In the genomic region with DNA sequence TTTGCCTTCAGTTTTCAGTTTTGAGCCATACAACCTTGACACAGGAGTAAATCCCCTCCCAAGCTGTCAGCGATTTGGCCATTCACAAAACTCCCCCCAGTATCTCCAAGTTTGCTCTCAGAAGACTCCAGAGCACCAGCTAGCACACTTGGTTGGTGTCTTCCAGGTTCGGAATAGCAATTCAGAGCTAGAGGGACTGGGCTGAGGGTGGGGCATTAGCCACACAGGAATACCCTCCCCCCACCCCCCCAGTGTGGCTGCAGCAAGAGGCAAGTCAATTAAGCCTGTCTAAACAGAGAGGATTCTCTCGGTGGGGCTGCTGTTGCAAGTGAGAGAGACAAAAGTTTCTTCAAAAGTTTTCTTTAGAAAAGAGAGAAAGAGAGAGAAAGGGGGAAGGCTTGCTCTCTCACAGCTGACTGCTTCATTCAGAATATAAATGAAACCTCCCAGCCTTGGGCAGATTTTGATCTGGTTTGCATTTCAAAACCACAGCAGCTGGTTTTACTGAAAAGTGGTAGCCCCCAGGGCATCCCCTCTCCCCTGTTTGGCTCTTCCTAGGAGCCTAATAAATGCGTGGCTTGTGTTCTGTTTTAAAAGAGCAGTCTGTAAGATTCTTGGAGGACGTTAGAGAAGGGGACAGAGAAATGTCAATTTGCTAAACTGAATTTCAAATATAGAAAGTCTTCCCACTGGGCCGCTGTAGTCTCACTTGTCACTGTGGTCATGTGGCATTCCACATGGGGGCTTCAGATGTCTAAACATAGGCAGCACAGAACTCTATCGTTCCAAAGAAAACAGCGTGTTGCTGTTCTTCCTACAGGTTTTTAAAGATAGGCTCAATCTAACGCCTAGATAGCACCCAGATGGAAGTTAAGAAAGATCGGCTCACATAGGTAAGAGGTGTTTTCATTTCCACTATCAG, we compare ENCODE assay signal across 8 mouse cellular contexts.
A peak's percentile ranks its signal among the peaks of the same experiment; 100 is the strongest.
DNase-seq lines count a peak whose midpoint lies in the region; ATAC-seq and TF ChIP-seq lines count a peak whose summit lies in the region.

No protein-coding gene starts in this region.

- no peaks in the 10 kb centered on the region for H3K27me3 ChIP-seq in heart, embryonic 15.5 days
- no peaks in the 10 kb centered on the region for H3K27me3 ChIP-seq in embryonic facial prominence, embryonic 11.5 days (ENCODE audit: control insufficient read depth, insufficient read depth, low read length)
- H3K27me3 ChIP-seq in hindbrain, embryonic 14.5 days (ENCODE audit: control insufficient read depth, insufficient read depth, low read length): no peaks in the 10 kb centered on the region
- no peaks in the 10 kb centered on the region for H3K27me3 ChIP-seq in myocyte (ENCODE audit: control insufficient read depth, insufficient read depth, insufficient read length)

- H3K36me3 ChIP-seq in heart, embryonic 15.5 days: no peaks in the 10 kb centered on the region
- no peaks in the 10 kb centered on the region for H3K36me3 ChIP-seq in embryonic facial prominence, embryonic 11.5 days (replicated peaks; ENCODE audit: control insufficient read depth, insufficient read depth, low read depth, low read length)
- H3K36me3 ChIP-seq in hindbrain, embryonic 14.5 days (replicated peaks; ENCODE audit: control insufficient read depth, insufficient read depth): no peaks in the 10 kb centered on the region
- H3K36me3 ChIP-seq in myocyte (ENCODE audit: control insufficient read depth, insufficient read depth): no peaks in the 10 kb centered on the region

- H3K9me3 ChIP-seq in heart, embryonic 15.5 days (replicated peaks): no peaks in the 10 kb centered on the region
- no peaks in the 10 kb centered on the region for H3K9me3 ChIP-seq in embryonic facial prominence, embryonic 11.5 days (replicated peaks; ENCODE audit: control insufficient read depth, low read length)
- H3K9me3 ChIP-seq in hindbrain, embryonic 14.5 days (ENCODE audit: control insufficient read depth, low read length): no peaks in the 10 kb centered on the region

- H3ac ChIP-seq in myocyte (ENCODE audit: control insufficient read depth, insufficient read length): no peak overlapping the region

- H3K27ac ChIP-seq in heart, embryonic 15.5 days: no peak overlapping the region
- 0 out of 2 replicates have a peak overlapping the region, but pooled peaks have one; percentile 31 for H3K27ac ChIP-seq in embryonic facial prominence, embryonic 11.5 days (replicated peaks; ENCODE audit: low read depth, low read length)
- H3K27ac ChIP-seq in hindbrain, embryonic 14.5 days: no peak overlapping the region; the same call in 1 of the 2 replicates

- no peak for DNase-seq in heart, postnatal 25 days (ENCODE audit: low spot score)
- peak; percentile 85 for DNase-seq in embryonic facial prominence, embryonic 11.5 days (ENCODE audit: low spot score)
- peak; percentile 41 for DNase-seq in hindbrain, embryonic 14.5 days (ENCODE audit: low spot score)
- no peak for DNase-seq in urinary bladder, adult 2 months (ENCODE audit: low spot score)
- no peak for DNase-seq in natural killer cell, adult 2 months (ENCODE audit: low spot score in 2 of 2)

- no peaks in the 10 kb centered on the region for H3K79me2 ChIP-seq in myocyte (ENCODE audit: control insufficient read depth, insufficient read depth)

- WGBS in heart, embryonic 15.5 days: 16% methylated on average over 10 of the region's 10 CpGs
- 5% methylated on average over 10 of the region's 10 CpGs for WGBS in embryonic facial prominence, embryonic 11.5 days
- WGBS in hindbrain, embryonic 14.5 days: 4% methylated on average over 10 of the region's 10 CpGs

- H3K4me3 ChIP-seq in heart, embryonic 15.5 days: no peak overlapping the region
- no peak overlapping the region for H3K4me3 ChIP-seq in embryonic facial prominence, embryonic 11.5 days (ENCODE audit: low read depth, low read length)
- H3K4me3 ChIP-seq in hindbrain, embryonic 14.5 days (replicated peaks; ENCODE audit: low read length): no peak overlapping the region
- H3K4me3 ChIP-seq in myocyte: no peak overlapping the region

- intact Hi-C loops in heart, postnatal 25 days (cut with DNase I): no loop called here

- H3K9ac ChIP-seq in heart, embryonic 15.5 days: no peak overlapping the region
- H3K9ac ChIP-seq in embryonic facial prominence, embryonic 11.5 days (replicated peaks; ENCODE audit: low read length): no peak overlapping the region
- no peak overlapping the region for H3K9ac ChIP-seq in hindbrain, embryonic 14.5 days

- H3K4me1 ChIP-seq in heart, embryonic 15.5 days (replicated peaks): peaks cover 24% of the 10 kb centered on the region
- no peaks in the 10 kb centered on the region for H3K4me1 ChIP-seq in embryonic facial prominence, embryonic 11.5 days (ENCODE audit: control insufficient read depth, insufficient read depth, low read length)
- peaks cover 9% of the 10 kb centered on the region; the same call in 1 of the 2 replicates for H3K4me1 ChIP-seq in hindbrain, embryonic 14.5 days (replicated peaks; ENCODE audit: control insufficient read depth, insufficient read depth, low read length)

- ATAC-seq in heart, embryonic 15.5 days (replicated peaks; ENCODE audit: insufficient number of reproducible peaks, insufficient read depth, low FRiP score, low read depth): no peak
- ATAC-seq in embryonic facial prominence, embryonic 11.5 days (replicated peaks; ENCODE audit: insufficient number of reproducible peaks, low FRiP score, low TSS enrichment, low read depth): peak; percentile 83
- peak; percentile 77; the same call in 1 of the 2 replicates for ATAC-seq in hindbrain, embryonic 14.5 days (ENCODE audit: low FRiP score)
- ATAC-seq in megakaryocyte-erythroid progenitor cell, adult 5-6 weeks (replicated peaks; ENCODE audit: low FRiP score, low TSS enrichment, poor library complexity, severe bottlenecking): no peak

- TF ChIP-seq POLR2A in myocyte (IDR thresholded peaks at IDR 0.05; ENCODE audit: insufficient read length, low read depth): no peak

- 0 out of 2 replicates have a peak overlapping the region, but pooled peaks have one; percentile 29 for H3K4me2 ChIP-seq in heart, embryonic 15.5 days
- no peak overlapping the region for H3K4me2 ChIP-seq in embryonic facial prominence, embryonic 11.5 days (ENCODE audit: low read depth, low read length)
- 0 out of 2 replicates have a peak overlapping the region, but pooled peaks have one; percentile 5 for H3K4me2 ChIP-seq in hindbrain, embryonic 14.5 days (replicated peaks)
- H3K4me2 ChIP-seq in myocyte (ENCODE audit: low read depth): peak overlapping the region; percentile 30

TF ChIP-seq in myocyte, 11 proteins besides CTCF, POLR2A, EP300 and RAD21:
- TF ChIP-seq REST (IDR thresholded peaks at IDR 0.05; ENCODE audit: insufficient read depth, insufficient read length) (no peak), CEBPB (IDR thresholded peaks at IDR 0.05; ENCODE audit: insufficient read depth, poor library complexity, severe bottlenecking) (no peak), TCF3 (IDR thresholded peaks at IDR 0.05; ENCODE audit: insufficient read length, low read depth) (no peak), USF1 (IDR thresholded peaks at IDR 0.05; ENCODE audit: low read depth) (no peak), E2F4 (IDR thresholded peaks at IDR 0.05; ENCODE audit: insufficient read depth) (no peak), MYOG (IDR thresholded peaks at IDR 0.05; ENCODE audit: control insufficient read depth in 1 of 3, insufficient read depth in 1 of 3, insufficient read length in 2 of 3, low read depth in 2 of 3) (no peak), MAX (IDR thresholded peaks at IDR 0.05; ENCODE audit: low read depth) (no peak), MYOD1 (IDR thresholded peaks at IDR 0.05; ENCODE audit: control insufficient read depth in 1 of 3, insufficient read length in 2 of 3, low read depth in 2 of 3) (no peak), TCF12 (IDR thresholded peaks at IDR 0.05; ENCODE audit: insufficient read depth, poor library complexity, severe bottlenecking) (no peak), SRF (IDR thresholded peaks at IDR 0.05; ENCODE audit: control insufficient read depth, insufficient read length, low read depth) (no peak)
TF ChIP-seq in myocyte: peak in this region for 0.

Comparison
In these comparisons a context has a peak if more than half of its experiments do, and no peak if none do; other contexts are left out.
1. ATAC-seq: peak in embryonic facial prominence, embryonic 11.5 days (single experiment) and hindbrain, embryonic 14.5 days (single experiment); none in heart, embryonic 15.5 days (single experiment) and megakaryocyte-erythroid progenitor cell, adult 5-6 weeks (single experiment).
2. DNase-seq: peak in embryonic facial prominence, embryonic 11.5 days (single experiment) and hindbrain, embryonic 14.5 days (single experiment); none in heart, postnatal 25 days (single experiment), urinary bladder, adult 2 months (single experiment) and natural killer cell, adult 2 months (0 of 2).